Mouse (Mus musculus) spleen, adult 2 months (tissue): Measurements from ENCODE around the gene Rmnd5b.

ENCODE experiments used
- CTCF ChIP-seq: fragments of 200-500 bp; IDR thresholded peaks from 2 replicates; pipeline ENCODE4 v1.5.1; 2011; ENCODE audit warnings: mild to moderate bottlenecking, inconsistent platforms; ENCODE audit not compliant: insufficient read depth, insufficient read length, insufficient replicate concordance; ENCODE audit errors: extremely low read depth
- POLR2A ChIP-seq: fragments of 200-500 bp; IDR thresholded peaks from 2 replicates; pipeline ENCODE4 v1.6.1; 2011; ENCODE audit warnings: low read depth, low read length, inconsistent platforms

DNA sequence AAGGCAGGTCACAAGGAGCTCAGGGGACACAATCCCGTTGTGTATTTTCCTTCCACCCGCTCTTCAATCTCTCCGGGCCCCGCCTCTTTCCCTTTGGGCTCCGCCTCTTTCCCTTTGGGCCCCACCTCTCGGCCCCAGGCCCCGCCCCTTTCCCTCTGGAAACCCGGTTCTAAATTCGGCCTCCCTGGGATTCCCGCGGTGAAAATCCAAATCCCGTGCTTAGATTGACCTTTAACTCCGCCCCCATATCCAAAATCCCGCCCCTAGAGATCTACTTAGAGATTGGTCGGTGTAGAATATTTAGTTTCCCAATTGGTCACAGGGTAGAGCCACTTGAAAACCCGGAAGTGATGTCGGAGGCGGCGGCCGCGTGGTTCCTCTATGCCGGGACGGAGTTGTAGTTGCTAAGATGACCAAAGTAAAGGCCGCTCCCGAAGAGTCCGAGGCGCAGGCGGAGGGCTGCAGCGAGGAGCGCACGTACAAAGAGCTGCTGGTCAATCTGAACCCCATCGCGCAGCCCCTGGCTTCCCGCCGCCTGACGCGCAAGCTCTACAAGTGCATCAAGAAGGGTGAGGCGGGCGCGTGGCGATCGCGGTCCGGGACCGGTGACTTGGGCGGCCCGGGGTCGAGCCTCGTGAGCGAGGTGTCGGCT, 16.2 kb downstream of the Rmnd5b start, which contains the start of gene Nhp2:
- TF ChIP-seq CTCF (no peak), POLR2A (no peak)
